Mouse (Mus musculus): ENCODE measurements at regions not wholly inside any gene's neighbourhood (a gene's known extent, or its start where the extent isn't known, plus 50 kb on each side); places are given as distances from the start of the nearest gene placed in this dataset.
"Not testable (repeated sequence)": the region's sequence is repeated elsewhere in the genome, so short reads cannot be mapped to it uniquely, and the experiment has no call there.

DNA sequence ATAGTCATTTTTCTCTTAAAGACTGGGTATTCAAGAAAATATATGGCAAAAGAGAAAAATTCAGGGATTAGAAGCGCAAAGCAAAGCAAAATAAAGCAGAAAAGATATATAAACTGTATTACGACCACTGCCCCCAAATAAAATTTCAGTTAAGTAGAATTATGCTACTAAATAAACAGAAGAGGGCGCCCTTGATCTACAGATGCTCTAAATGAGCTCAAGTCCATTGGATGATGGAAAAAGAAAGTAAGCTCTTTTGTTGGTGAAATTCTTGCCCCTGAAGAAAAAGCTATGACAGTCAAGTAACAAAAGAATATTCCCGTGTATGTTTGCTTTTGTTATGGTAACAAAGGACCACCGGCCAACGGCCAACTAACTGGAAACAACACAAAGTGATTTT, 165.5 kb upstream of the Stk26 start:
- 25% methylated on average over 6 of the region's 6 CpGs for WGBS

DNA sequence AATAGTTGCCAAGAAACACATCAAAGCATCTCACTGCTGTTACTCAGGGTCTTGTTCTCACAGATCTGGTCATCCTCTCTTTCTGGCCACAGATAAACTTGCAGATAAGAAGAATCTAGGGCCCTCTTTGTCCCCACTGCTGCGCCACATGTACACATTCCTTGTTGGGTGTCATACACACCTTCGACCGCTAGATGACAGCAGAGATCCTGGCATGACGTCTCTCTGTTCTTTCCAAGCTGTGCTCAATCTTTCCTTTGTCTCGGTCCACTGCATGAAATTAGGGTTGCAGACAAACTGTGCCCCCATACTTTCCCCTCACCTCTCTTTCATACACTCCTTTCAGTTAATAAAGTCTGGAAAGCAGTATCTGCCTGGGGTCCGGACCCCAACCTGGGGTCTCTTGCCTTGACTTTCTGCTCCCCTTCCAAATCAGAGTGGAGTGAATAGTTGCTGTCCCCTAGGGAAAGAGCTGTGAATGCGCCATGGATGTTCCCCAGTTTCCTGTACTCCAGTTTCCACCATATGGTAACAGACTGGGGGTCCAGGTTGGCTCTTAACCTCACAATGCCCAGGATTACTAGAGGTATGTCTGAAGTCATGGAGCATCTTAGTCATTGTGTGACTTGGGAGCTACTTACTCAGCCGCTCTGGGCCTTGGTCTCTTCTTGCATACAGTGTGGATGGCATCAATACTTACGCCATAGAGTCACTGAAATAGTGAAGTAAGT, 182.8 kb upstream of the Stk26 start:
- Histone ChIP-seq H3K9ac (no peak overlapping the region), H3K9me3 (ENCODE audit: low read depth, low read length) (no peaks in the 10 kb centered on the region), H3K4me2 (no peak overlapping the region), H3K4me3 (ENCODE audit: low read depth, low read length) (no peak overlapping the region), H3K27ac (ENCODE audit: low read depth) (no peak overlapping the region), H3K36me3 (ENCODE audit: insufficient read depth) (no peaks in the 10 kb centered on the region), H3K27me3 (ENCODE audit: insufficient read depth, low read length) (no peaks in the 10 kb centered on the region), H3K4me1 (ENCODE audit: insufficient read depth) (no peaks in the 10 kb centered on the region)
- peak; percentile 71; the same call in 1 of the 2 replicates for ATAC-seq (ENCODE audit: insufficient read depth)
- 38% methylated on average over 9 of the region's 9 CpGs for WGBS
- DNase-seq, result peak; percentile 87
- peak; percentile 97 for TF ChIP-seq CTCF (IDR thresholded peaks at IDR 0.05; ENCODE audit: low read depth)

More for the DNA sequence above, 165.5 kb upstream of the Stk26 start:
- ATAC-seq (ENCODE audit: insufficient read depth) (no peak), DNase-seq (peak; percentile 88)
- no peaks in the 10 kb centered on the region for H3K4me1 ChIP-seq (ENCODE audit: insufficient read depth)
- H3K4me2 ChIP-seq, result no peak overlapping the region
- H3K27ac ChIP-seq (ENCODE audit: low read depth), result no peak overlapping the region
- H3K9me3 ChIP-seq (ENCODE audit: low read depth, low read length), result no peaks in the 10 kb centered on the region
- no peak overlapping the region for H3K4me3 ChIP-seq (ENCODE audit: low read depth, low read length)
- H3K36me3 ChIP-seq (ENCODE audit: insufficient read depth), result no peaks in the 10 kb centered on the region
- no peaks in the 10 kb centered on the region for H3K27me3 ChIP-seq (ENCODE audit: insufficient read depth, low read length)
- TF ChIP-seq CTCF (IDR thresholded peaks at IDR 0.05; ENCODE audit: low read depth), result peak; percentile 59
- no peak overlapping the region for H3K9ac ChIP-seq

DNA sequence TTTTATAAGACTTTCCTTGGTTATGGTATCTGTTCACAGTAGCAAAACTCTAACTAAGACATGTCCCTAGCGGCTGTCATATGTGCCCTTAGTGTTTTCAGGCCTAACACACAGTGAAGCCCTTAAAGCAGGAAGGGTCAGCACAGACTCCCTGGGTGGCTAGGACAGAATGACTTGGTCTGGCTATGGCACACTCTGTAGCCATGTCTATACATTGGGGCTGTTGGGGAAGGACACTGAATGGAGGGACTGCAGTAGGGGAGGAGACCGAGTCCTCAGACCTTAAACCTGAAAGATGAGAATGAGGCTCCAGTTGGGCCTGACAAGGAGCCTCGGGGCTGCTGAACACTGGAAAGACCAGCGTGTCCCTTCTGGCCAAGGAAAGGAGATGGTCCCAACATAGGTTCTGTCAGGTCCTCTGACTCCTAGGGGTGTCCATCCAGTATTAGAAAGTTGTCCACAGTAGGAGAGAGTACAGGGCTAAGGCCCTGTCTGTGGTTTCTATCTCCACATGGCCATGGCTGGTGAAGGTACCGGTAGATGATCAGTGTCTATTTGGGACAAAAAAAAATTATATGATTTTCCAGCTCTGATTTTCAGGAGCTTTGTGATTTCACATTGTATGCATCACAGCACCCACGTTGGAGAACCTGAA, 183.5 kb upstream of the Stk26 start:
- DNase-seq, result no peak
- no peak for ATAC-seq (ENCODE audit: insufficient read depth)
- WGBS, result 74% methylated on average over 6 of the region's 6 CpGs

DNA sequence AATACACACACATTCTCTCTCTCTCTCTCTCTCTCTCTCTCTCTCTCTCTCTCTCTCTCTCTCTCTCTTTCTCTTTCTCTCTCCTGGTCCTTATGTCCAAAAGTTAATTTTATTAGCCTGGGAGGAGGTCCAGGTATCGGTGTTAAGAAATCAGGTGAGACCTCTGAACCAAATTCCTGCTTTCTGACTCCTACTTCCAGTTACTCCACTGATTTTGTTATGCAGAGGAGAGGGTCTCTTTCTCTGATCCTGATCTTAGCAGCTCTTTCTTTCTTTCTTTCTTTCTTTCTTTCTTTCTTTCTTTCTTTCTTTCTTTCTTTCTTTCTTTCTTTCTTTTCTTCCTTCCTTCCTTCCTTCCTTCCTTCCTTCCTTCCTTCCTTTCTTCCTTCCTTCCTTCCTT, 185.5 kb upstream of the Stk26 start:
- not testable (repeated sequence) for H3K9ac ChIP-seq; DNase-seq; H3K36me3 ChIP-seq (ENCODE audit: insufficient read depth); H3K27me3 ChIP-seq (ENCODE audit: insufficient read depth, low read length); H3K4me1 ChIP-seq (ENCODE audit: insufficient read depth); H3K4me3 ChIP-seq (ENCODE audit: low read depth, low read length); ATAC-seq (ENCODE audit: insufficient read depth); H3K9me3 ChIP-seq (ENCODE audit: low read depth, low read length); H3K4me2 ChIP-seq; H3K27ac ChIP-seq (ENCODE audit: low read depth)
- 82% methylated on average over 1 of the region's 1 CpGs for WGBS

More for the DNA sequence above, 183.5 kb upstream of the Stk26 start:
- no peak overlapping the region for H3K9ac ChIP-seq
- H3K36me3 ChIP-seq (ENCODE audit: insufficient read depth), result no peaks in the 10 kb centered on the region
- no peak overlapping the region for H3K27ac ChIP-seq (ENCODE audit: low read depth)
- H3K9me3 ChIP-seq (ENCODE audit: low read depth, low read length), result no peaks in the 10 kb centered on the region
- H3K4me3 ChIP-seq (ENCODE audit: low read depth, low read length), result no peak overlapping the region
- TF ChIP-seq CTCF (IDR thresholded peaks at IDR 0.05; ENCODE audit: low read depth), result no peak
- no peaks in the 10 kb centered on the region for H3K27me3 ChIP-seq (ENCODE audit: insufficient read depth, low read length)
- H3K4me2 ChIP-seq, result no peak overlapping the region
- H3K4me1 ChIP-seq (ENCODE audit: insufficient read depth), result no peaks in the 10 kb centered on the region

DNA sequence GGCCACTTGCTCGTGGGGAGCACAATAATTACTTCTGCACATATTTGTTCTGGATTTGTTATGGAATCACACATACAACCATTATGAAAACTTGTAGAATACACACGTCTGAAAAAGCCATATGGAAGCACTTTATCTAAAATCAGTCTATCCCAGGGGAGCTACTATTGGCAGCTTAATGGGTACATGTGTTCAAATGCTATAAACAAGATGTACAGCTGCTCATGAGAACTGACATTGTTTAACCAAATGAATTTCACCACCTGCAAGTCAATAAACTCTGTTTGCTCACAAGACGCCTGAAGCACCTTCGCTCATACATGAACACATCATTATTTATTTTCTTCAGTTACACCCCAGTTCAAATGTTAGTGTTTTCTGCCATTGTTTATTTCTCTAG, 199.5 kb upstream of the Stk26 start:
- H3K9me3 ChIP-seq (ENCODE audit: low read depth, low read length), result no peaks in the 10 kb centered on the region
- no peaks in the 10 kb centered on the region for H3K27me3 ChIP-seq (ENCODE audit: insufficient read depth, low read length)
- DNase-seq (no peak), ATAC-seq (ENCODE audit: insufficient read depth) (no peak)
- H3K36me3 ChIP-seq (ENCODE audit: insufficient read depth), result no peaks in the 10 kb centered on the region
- H3K4me3 ChIP-seq (ENCODE audit: low read depth, low read length), result no peak overlapping the region
- H3K4me1 ChIP-seq (ENCODE audit: insufficient read depth), result no peaks in the 10 kb centered on the region
- no peak overlapping the region for H3K27ac ChIP-seq (ENCODE audit: low read depth)
- no peak overlapping the region for H3K9ac ChIP-seq
- TF ChIP-seq CTCF (IDR thresholded peaks at IDR 0.05; ENCODE audit: low read depth), result no peak
- 26% methylated on average over 4 of the region's 4 CpGs for WGBS
- no peak overlapping the region for H3K4me2 ChIP-seq

DNA sequence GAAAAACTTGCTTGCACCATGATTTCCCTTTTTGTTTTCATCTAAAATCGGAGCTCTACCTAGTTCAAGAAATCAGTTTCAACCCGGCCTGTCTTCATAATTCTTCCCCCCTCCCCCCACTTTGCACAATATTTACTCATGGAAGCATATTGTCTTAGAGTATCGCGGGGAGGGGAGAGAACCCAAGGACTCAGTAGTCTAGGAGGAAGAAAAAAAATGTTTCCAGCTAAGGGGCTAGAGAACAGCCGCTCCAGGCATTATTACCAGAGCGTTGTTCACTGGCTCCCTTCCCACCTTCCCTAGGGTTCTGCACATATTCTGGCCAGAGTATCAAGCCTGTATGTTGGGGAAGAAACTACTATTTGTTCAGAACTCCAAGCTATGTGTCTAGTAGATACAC, 205.2 kb upstream of the Stk26 start:
- H3K4me1 ChIP-seq (ENCODE audit: insufficient read depth), result no peaks in the 10 kb centered on the region
- no peaks in the 10 kb centered on the region for H3K27me3 ChIP-seq (ENCODE audit: insufficient read depth, low read length)
- DNase-seq, result peak; percentile 3
- WGBS, result 22% methylated on average over 6 of the region's 6 CpGs
- H3K4me3 ChIP-seq (ENCODE audit: low read depth, low read length), result peak overlapping the region; percentile 47
- no peak for TF ChIP-seq CTCF (IDR thresholded peaks at IDR 0.05; ENCODE audit: low read depth)
- H3K4me2 ChIP-seq, result peak overlapping the region; percentile 61
- peak overlapping the region; percentile 23; the same call in 1 of the 2 replicates for H3K9ac ChIP-seq
- 0 out of 2 replicates have a peak overlapping the region, but pooled peaks have one; percentile 30 for H3K27ac ChIP-seq (ENCODE audit: low read depth)
- H3K9me3 ChIP-seq (ENCODE audit: low read depth, low read length), result no peaks in the 10 kb centered on the region
- no peaks in the 10 kb centered on the region for H3K36me3 ChIP-seq (ENCODE audit: insufficient read depth)
- peak; percentile 64 for ATAC-seq (ENCODE audit: insufficient read depth)

DNA sequence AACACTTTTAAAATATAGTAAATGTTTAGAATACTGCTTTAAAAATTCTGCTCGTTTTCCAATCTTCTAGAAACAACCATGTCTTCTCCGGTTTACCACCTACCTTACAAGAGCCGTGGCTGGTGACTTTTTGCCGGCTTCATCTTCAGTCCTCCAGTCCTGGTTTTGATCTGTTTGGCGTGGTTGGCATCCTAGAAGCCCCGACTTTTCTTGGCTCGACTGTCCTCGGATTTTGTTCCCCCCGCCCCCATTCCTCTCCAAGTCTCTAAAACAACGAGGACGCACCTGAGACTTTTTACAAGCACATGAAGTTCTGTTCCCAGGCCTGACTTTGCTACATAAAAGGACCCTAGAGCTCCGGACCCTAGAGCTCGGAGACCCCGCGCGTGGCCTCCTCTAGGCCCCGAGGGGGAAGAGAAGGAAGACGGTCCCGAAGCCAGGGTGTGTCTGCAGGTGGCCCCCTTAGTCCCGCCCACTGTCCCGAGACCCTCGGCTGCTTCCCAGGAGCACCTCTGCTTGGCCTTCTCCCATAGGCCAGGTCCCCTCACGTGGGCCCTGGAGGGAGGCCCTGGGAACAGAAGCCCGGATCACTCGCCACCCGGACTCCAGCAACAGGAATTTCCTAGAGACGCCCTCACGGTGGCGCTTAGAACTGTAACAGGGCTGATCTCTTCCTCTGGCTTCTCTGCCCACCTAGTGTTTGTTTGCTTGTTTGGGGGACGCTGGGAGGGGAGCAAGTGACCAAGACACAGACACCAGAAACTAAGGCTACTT, 205.8 kb upstream of the Stk26 start:
- Histone ChIP-seq H3K9me3 (ENCODE audit: low read depth, low read length) (no peaks in the 10 kb centered on the region), H3K9ac (peak overlapping the region; percentile 55), H3K27me3 (ENCODE audit: insufficient read depth, low read length) (no peaks in the 10 kb centered on the region), H3K4me3 (ENCODE audit: low read depth, low read length) (peak overlapping the region; percentile 47), H3K27ac (ENCODE audit: low read depth) (0 out of 2 replicates have a peak overlapping the region, but pooled peaks have one; percentile 30), H3K4me2 (peak overlapping the region; percentile 61), H3K36me3 (ENCODE audit: insufficient read depth) (no peaks in the 10 kb centered on the region), H3K4me1 (ENCODE audit: insufficient read depth) (no peaks in the 10 kb centered on the region)
- peak; percentile 49 for TF ChIP-seq CTCF (IDR thresholded peaks at IDR 0.05; ENCODE audit: low read depth)
- ATAC-seq (ENCODE audit: insufficient read depth) (peak; percentile 99), DNase-seq (peak; percentile 88)
- WGBS, result 17% methylated on average over 30 of the region's 30 CpGs
